Mouse (Mus musculus): Measurements from ENCODE around the gene Prkcb. TPM values are rescaled to one million over a fixed set of nuclear protein-coding genes. Genes with fewer than 3 reads are reported as not detected.
"Not testable (repeated sequence)": the region's sequence is repeated elsewhere in the genome, so short reads cannot be mapped to it uniquely, and the experiment has no call there.

The Prkcb gene
- polyA plus RNA-seq (2012; fragmentation: generic; extraction: Trizol): 17.8 TPM
- long read RNA-seq, experiment 1, partial matches to known transcripts: 0 of 1 reads
- long read RNA-seq, experiment 1, other reads (novel, unspliced or antisense): 1 of 1 reads
- long read RNA-seq, experiment 2, transcript Prkcb-202 (17 exons, 2,911 nt): major isoform, 5 of 18 reads
- long read RNA-seq, experiment 2, partial matches to known transcripts: 1 of 18 reads
- long read RNA-seq, experiment 2, other reads (novel, unspliced or antisense): 11 of 18 reads

DNA sequence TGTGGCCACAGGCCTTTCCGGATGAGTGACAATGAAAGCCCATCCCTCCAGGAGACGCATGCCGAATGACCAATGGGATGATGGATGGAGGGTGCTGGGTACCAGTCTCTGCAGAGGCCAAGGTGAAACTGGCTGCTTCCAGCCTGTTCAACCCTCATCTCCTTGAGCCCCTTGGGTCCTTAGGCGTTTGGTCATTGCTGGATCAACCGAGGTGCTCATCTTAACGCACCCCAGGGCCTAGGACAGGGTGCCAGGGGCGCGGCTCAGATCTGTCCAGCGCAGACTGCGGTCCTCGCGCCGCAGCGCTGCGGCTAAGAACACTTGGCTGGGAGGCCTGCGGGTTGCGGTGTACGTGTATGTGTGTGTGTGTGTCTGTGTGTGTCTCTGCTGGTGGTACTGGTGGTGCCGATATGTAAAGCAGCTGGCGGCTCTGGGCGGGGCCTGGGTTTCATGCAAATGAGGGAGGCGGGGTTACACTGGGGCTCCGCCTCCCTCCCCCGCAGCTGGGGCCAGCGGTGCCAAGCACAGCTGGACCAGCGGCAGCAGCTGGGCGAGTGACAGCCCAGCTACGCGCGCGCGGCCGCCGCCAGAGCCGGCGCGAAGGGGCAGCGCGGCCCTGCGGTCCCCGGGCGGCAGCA, at the start of gene Prkcb:
TSS of gene Prkcb (plus strand) at position 147 of the 638 bp plus-strand sequence.
- H3ac ChIP-seq (ENCODE audit: control insufficient read depth, insufficient read length, low read depth): no peak within 1 kb of the TSS
- no peaks in the 10 kb centered on the region for H3K36me3 ChIP-seq (ENCODE audit: control insufficient read depth, insufficient read depth)
- no peaks in the 10 kb centered on the region for H3K79me3 ChIP-seq (ENCODE audit: low read depth)
- TF ChIP-seq MYOG (IDR thresholded peaks at IDR 0.05; ENCODE audit: control insufficient read depth, extremely low read depth, insufficient read length) (no peak), CEBPB (IDR thresholded peaks at IDR 0.05; ENCODE audit: low read depth) (no peak), MYOD1 (IDR thresholded peaks at IDR 0.05; ENCODE audit: control insufficient read depth, insufficient read length, low read depth) (no peak), CTCF (IDR thresholded peaks at IDR 0.05; ENCODE audit: control insufficient read depth, insufficient read depth, insufficient read length) (no peak), MAX (IDR thresholded peaks at IDR 0.05) (no peak), FOSL1 (IDR thresholded peaks at IDR 0.05; ENCODE audit: insufficient read depth, low read length, poor library complexity, severe bottlenecking) (no peak), USF1 (IDR thresholded peaks at IDR 0.05; ENCODE audit: low read depth) (no peak)
- no peaks in the 10 kb centered on the region for H3K79me2 ChIP-seq (ENCODE audit: control insufficient read depth, insufficient read depth)
- H3K4me3 ChIP-seq (ENCODE audit: insufficient read depth, poor library complexity, severe bottlenecking): peak within 1 kb of the TSS; percentile 11
- H3K27me3 ChIP-seq (ENCODE audit: control insufficient read depth, insufficient read depth, insufficient read length): no peaks in the 10 kb centered on the region

DNA sequence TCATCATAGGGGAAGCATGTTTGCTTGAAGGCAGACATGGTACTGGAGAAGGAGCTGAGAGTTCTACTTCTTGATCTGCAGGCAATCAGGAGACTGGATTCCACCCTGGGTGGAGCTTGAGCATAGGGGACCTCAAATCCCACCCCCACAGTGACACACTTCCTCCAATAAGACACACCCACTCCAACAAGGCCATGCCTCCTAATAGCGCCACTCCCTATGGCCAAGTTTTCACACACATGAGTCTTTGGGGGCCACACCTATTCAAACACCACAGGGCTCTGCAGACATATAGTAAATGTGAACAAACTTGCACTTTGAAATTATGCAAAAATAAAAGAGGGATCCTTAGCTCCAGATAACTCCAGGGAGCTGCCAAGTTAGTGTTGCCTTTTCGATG, 49.6 kb upstream of the Prkcb start:
- Histone ChIP-seq H3K27me3 (ENCODE audit: control insufficient read depth, insufficient read depth, insufficient read length) (no peaks in the 10 kb centered on the region), H3K4me3 (ENCODE audit: insufficient read depth, poor library complexity, severe bottlenecking) (no peak overlapping the region), H3ac (ENCODE audit: control insufficient read depth, insufficient read length, low read depth) (no peak overlapping the region), H3K36me3 (ENCODE audit: control insufficient read depth, insufficient read depth) (no peaks in the 10 kb centered on the region), H3K79me3 (ENCODE audit: low read depth) (no peaks in the 10 kb centered on the region), H3K79me2 (ENCODE audit: control insufficient read depth, insufficient read depth) (no peaks in the 10 kb centered on the region)
- TF ChIP-seq MAX (IDR thresholded peaks at IDR 0.05): no peak
- no peak for TF ChIP-seq CTCF (IDR thresholded peaks at IDR 0.05; ENCODE audit: control insufficient read depth, insufficient read depth, insufficient read length)

DNA sequence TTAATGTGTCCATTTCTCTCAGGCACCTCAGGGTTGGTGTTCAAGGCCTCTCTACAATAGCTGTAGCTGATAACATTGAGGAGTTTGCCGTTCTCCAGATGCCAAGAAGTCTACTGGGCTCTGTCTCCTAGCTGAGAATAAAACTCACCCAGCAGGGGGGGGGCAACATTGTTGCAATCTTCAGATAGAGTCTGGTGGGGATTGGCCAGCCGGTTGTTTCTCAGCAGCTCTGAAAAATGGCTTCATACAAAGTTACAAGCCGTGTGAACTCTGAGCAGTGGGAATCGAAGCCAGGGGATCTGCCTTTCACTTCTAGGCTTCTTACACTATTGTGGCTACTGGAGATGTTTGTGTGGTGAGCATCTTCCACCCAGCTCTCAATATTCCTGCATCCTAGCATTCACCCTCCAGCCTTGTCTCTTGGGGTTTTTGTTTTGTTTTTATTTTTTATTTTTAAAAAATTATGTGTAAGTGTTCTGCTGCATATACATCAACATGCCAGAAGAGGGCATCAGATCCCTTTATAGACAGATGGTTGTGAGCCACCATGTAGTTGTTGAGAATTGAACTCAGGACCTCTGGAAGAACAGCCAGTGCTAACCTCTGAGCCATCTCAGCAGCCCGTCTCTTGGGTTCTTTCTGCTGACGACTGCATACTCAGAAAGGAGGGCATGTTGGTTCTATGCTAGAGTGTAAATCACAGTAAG, 48.0 kb upstream of the Prkcb start:
- no peak overlapping the region for H3ac ChIP-seq (ENCODE audit: control insufficient read depth, insufficient read length, low read depth)
- H3K36me3 ChIP-seq (ENCODE audit: control insufficient read depth, insufficient read depth): no peaks in the 10 kb centered on the region
- H3K27me3 ChIP-seq (ENCODE audit: control insufficient read depth, insufficient read depth, insufficient read length): peaks cover 7% of the 10 kb centered on the region
- no peaks in the 10 kb centered on the region for H3K79me2 ChIP-seq (ENCODE audit: control insufficient read depth, insufficient read depth)
- no peak for TF ChIP-seq CTCF (IDR thresholded peaks at IDR 0.05; ENCODE audit: control insufficient read depth, insufficient read depth, insufficient read length)
- TF ChIP-seq USF1 (IDR thresholded peaks at IDR 0.05; ENCODE audit: low read depth): no peak
- no peak for TF ChIP-seq CEBPB (IDR thresholded peaks at IDR 0.05; ENCODE audit: low read depth)
- no peak for TF ChIP-seq MYOD1 (IDR thresholded peaks at IDR 0.05; ENCODE audit: control insufficient read depth, insufficient read length, low read depth)
- TF ChIP-seq MYOG (IDR thresholded peaks at IDR 0.05; ENCODE audit: control insufficient read depth, extremely low read depth, insufficient read length): no peak
- TF ChIP-seq MAX (IDR thresholded peaks at IDR 0.05): no peak
- TF ChIP-seq FOSL1 (IDR thresholded peaks at IDR 0.05; ENCODE audit: insufficient read depth, low read length, poor library complexity, severe bottlenecking): no peak
- no peaks in the 10 kb centered on the region for H3K79me3 ChIP-seq (ENCODE audit: low read depth)
- H3K4me3 ChIP-seq (ENCODE audit: insufficient read depth, poor library complexity, severe bottlenecking): no peak overlapping the region

DNA sequence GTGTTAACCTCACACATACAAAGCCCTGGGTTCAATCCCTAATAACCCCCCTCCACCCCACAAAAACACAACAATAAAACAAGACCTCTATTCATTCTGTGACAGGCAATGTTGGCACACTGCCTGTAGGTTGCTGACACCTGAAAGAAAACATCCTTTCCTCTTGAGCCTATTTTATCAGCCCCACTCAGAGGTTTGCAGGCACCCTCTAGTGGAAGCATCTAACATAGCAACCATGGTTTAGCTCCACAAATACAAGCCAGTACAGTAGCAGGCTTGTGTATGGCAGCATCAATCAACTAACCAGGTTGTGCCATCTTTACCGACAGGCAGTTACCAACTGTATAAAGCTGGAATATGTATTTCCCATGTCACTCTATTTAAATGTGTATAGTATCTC, 46.3 kb upstream of the Prkcb start:
- TF ChIP-seq MYOD1 (IDR thresholded peaks at IDR 0.05; ENCODE audit: control insufficient read depth, insufficient read length, low read depth) (no peak), USF1 (IDR thresholded peaks at IDR 0.05; ENCODE audit: low read depth) (no peak), CTCF (IDR thresholded peaks at IDR 0.05; ENCODE audit: control insufficient read depth, insufficient read depth, insufficient read length) (peak; percentile 11)
- Histone ChIP-seq H3K4me3 (ENCODE audit: insufficient read depth, poor library complexity, severe bottlenecking) (no peak overlapping the region), H3K79me2 (ENCODE audit: control insufficient read depth, insufficient read depth) (no peaks in the 10 kb centered on the region), H3K36me3 (ENCODE audit: control insufficient read depth, insufficient read depth) (no peaks in the 10 kb centered on the region), H3ac (ENCODE audit: control insufficient read depth, insufficient read length, low read depth) (no peak overlapping the region), H3K27me3 (ENCODE audit: control insufficient read depth, insufficient read depth, insufficient read length) (peaks cover 16% of the 10 kb centered on the region), H3K79me3 (ENCODE audit: low read depth) (no peaks in the 10 kb centered on the region)

GRCm38 (mm10) chr7:122242744-122243143, 45.8 kb upstream of the Prkcb start:
- not testable (repeated sequence) for H3K79me2 ChIP-seq (ENCODE audit: control insufficient read depth, insufficient read depth); H3K4me3 ChIP-seq (ENCODE audit: insufficient read depth, poor library complexity, severe bottlenecking); H3ac ChIP-seq (ENCODE audit: control insufficient read depth, insufficient read length, low read depth); H3K36me3 ChIP-seq (ENCODE audit: control insufficient read depth, insufficient read depth); H3K79me3 ChIP-seq (ENCODE audit: low read depth)
- H3K27me3 ChIP-seq (ENCODE audit: control insufficient read depth, insufficient read depth, insufficient read length): peaks cover 17% of the 10 kb centered on the region

GRCm38 (mm10) chr7:122244166-122244565, 44.4 kb upstream of the Prkcb start:
- no peak for TF ChIP-seq FOSL1 (IDR thresholded peaks at IDR 0.05; ENCODE audit: insufficient read depth, low read length, poor library complexity, severe bottlenecking)
- no peak for TF ChIP-seq USF1 (IDR thresholded peaks at IDR 0.05; ENCODE audit: low read depth)
- no peak for TF ChIP-seq CTCF (IDR thresholded peaks at IDR 0.05; ENCODE audit: control insufficient read depth, insufficient read depth, insufficient read length)
- TF ChIP-seq CEBPB (IDR thresholded peaks at IDR 0.05; ENCODE audit: low read depth): no peak
- TF ChIP-seq MYOD1 (IDR thresholded peaks at IDR 0.05; ENCODE audit: control insufficient read depth, insufficient read length, low read depth): no peak
- no peak for TF ChIP-seq MYOG (IDR thresholded peaks at IDR 0.05; ENCODE audit: control insufficient read depth, extremely low read depth, insufficient read length)
- no peak for TF ChIP-seq MAX (IDR thresholded peaks at IDR 0.05)
- Histone ChIP-seq H3ac (ENCODE audit: control insufficient read depth, insufficient read length, low read depth) (no peak overlapping the region), H3K4me3 (ENCODE audit: insufficient read depth, poor library complexity, severe bottlenecking) (no peak overlapping the region), H3K79me2 (ENCODE audit: control insufficient read depth, insufficient read depth) (no peaks in the 10 kb centered on the region), H3K79me3 (ENCODE audit: low read depth) (no peaks in the 10 kb centered on the region), H3K36me3 (ENCODE audit: control insufficient read depth, insufficient read depth) (no peaks in the 10 kb centered on the region), H3K27me3 (ENCODE audit: control insufficient read depth, insufficient read depth, insufficient read length) (peaks cover 17% of the 10 kb centered on the region)
